Mouse (Mus musculus) CH12.LX (cell line): ENCODE measurements at regions not wholly inside any gene's neighbourhood (a gene's known extent, or its start where the extent isn't known, plus 50 kb on each side); places are given as distances from the start of the nearest gene placed in this dataset.

Experiments
- DNase-seq: peaks from one replicate; pipeline ENCODE4 v3.0.0-alpha.2; 2013; ENCODE audit errors: extremely low read depth
- H3K27ac ChIP-seq: 2 replicates; pipeline ENCODE4 v1.5.1; 2012; ENCODE audit warnings: low read depth, mild to moderate bottlenecking, control low read depth, moderate library complexity; ENCODE audit not compliant: insufficient read depth
- H3K27me3 ChIP-seq: replicated peaks from 2 replicates; pipeline ENCODE3; 2012; ENCODE audit warnings: inconsistent platforms
- H3K36me3 ChIP-seq, 2 experiments: replicated peaks in 1 of 2; 2 replicates each; pipeline versions ENCODE3 to v1.6.1; 2012; ENCODE audit warnings: inconsistent platforms in 1 of 2, low read length in 1 of 2, mild to moderate bottlenecking in 1 of 2, mixed read lengths in 1 of 2, moderate library complexity in 1 of 2; ENCODE audit not compliant: control insufficient read depth in 1 of 2, insufficient read depth in 1 of 2
- H3K4me1 ChIP-seq, 2 experiments: 2 replicates each; pipeline ENCODE4 v1.6.1; 2012; ENCODE audit warnings: inconsistent platforms in 1 of 2, moderate library complexity in 1 of 2; ENCODE audit not compliant: insufficient read depth in 2 of 2, control insufficient read depth in 1 of 2
- H3K4me2 ChIP-seq: 2 replicates; pipeline ENCODE4 v1.6.1; 2012; ENCODE audit warnings: low read depth, mild to moderate bottlenecking, control low read depth; ENCODE audit not compliant: poor library complexity, insufficient read depth, severe bottlenecking
- H3K4me3 ChIP-seq, 3 experiments: fragments of 150-350 bp in 1 of 3; sonication (generic) in 1 of 3; replicated peaks in 1 of 3; 2 replicates each; pipeline versions ENCODE3 to v1.5.1; 2011 to 2012; ENCODE audit warnings: low read depth in 2 of 3, low read length in 2 of 3, mild to moderate bottlenecking in 2 of 3, moderate library complexity in 2 of 3, control low read depth in 1 of 3, improper control_type of control experiment in 1 of 3, inconsistent platforms in 1 of 3, mixed read lengths in 1 of 3; ENCODE audit not compliant: poor library complexity in 1 of 3
- H3K79me2 ChIP-seq: replicated peaks from 2 replicates; pipeline ENCODE4 v1.6.1; 2012; ENCODE audit warnings: mild to moderate bottlenecking, moderate library complexity; ENCODE audit not compliant: control insufficient read depth, poor library complexity, insufficient read depth, severe bottlenecking; ENCODE audit errors: extremely low read depth
- H3K9ac ChIP-seq: 2 replicates; pipeline ENCODE4 v1.6.1; 2012; ENCODE audit warnings: low read depth, mild to moderate bottlenecking, control low read depth, moderate library complexity; ENCODE audit not compliant: insufficient read depth
- H3K9me3 ChIP-seq: replicated peaks from 2 replicates; pipeline ENCODE3; 2012; ENCODE audit warnings: low read length, inconsistent platforms, mixed read lengths
- CHD1 ChIP-seq: IDR thresholded peaks from 2 replicates; pipeline ENCODE4 v1.6.1; 2012; ENCODE audit warnings: low read depth, low read length, improper control_type of control experiment, inconsistent platforms
- CHD2 ChIP-seq: IDR thresholded peaks from 2 replicates; pipeline ENCODE4 v1.6.1; 2011; ENCODE audit warnings: low read length, improper control_type of control experiment
- CTCF ChIP-seq, 2 experiments: IDR thresholded peaks in 1 of 2; conservative IDR thresholded peaks in 1 of 2; 2 replicates each; pipeline ENCODE4 v1.5.1; 2011 to 2012; ENCODE audit warnings: low read depth in 2 of 2, low read length in 2 of 2, improper control_type of control experiment in 1 of 2, inconsistent platforms in 1 of 2, mild to moderate bottlenecking in 1 of 2, moderate library complexity in 1 of 2
- E2F4 ChIP-seq: IDR thresholded peaks from 2 replicates; pipeline ENCODE4 v1.6.1; 2011; ENCODE audit warnings: low read depth, low read length, improper control_type of control experiment; ENCODE audit not compliant: insufficient replicate concordance
- EP300 ChIP-seq: IDR thresholded peaks from 2 replicates; pipeline ENCODE4 v1.6.1; 2011; ENCODE audit warnings: low read length, improper control_type of control experiment
- GABPA ChIP-seq: IDR thresholded peaks from 2 replicates; pipeline ENCODE4 v1.6.1; 2012; ENCODE audit warnings: low read depth, low read length, improper control_type of control experiment, inconsistent platforms; ENCODE audit not compliant: insufficient replicate concordance
- HCFC1 ChIP-seq: IDR thresholded peaks from 2 replicates; pipeline ENCODE4 v1.6.1; 2012; ENCODE audit warnings: low read depth, mild to moderate bottlenecking, inconsistent platforms, low read length, improper control_type of control experiment
- IRF4 ChIP-seq: IDR thresholded peaks from 2 replicates; pipeline ENCODE4 v1.6.1; 2014; ENCODE audit warnings: low read depth, mild to moderate bottlenecking, inconsistent platforms, low read length, improper control_type of control experiment
- KAT2A ChIP-seq: IDR thresholded peaks from 2 replicates; pipeline ENCODE4 v1.6.1; 2012; ENCODE audit warnings: low read length, improper control_type of control experiment, inconsistent platforms; ENCODE audit not compliant: insufficient replicate concordance
- MAFK ChIP-seq: IDR thresholded peaks from 2 replicates; pipeline ENCODE4 v1.6.1; 2011; ENCODE audit warnings: low read length, improper control_type of control experiment; ENCODE audit not compliant: insufficient replicate concordance
- MAX ChIP-seq: IDR thresholded peaks from 2 replicates; pipeline ENCODE4 v1.6.1; 2011; ENCODE audit warnings: low read length, improper control_type of control experiment
- MAZ ChIP-seq: IDR thresholded peaks from 2 replicates; pipeline ENCODE4 v1.6.1; 2012; ENCODE audit warnings: low read depth, mild to moderate bottlenecking, inconsistent platforms, low read length, improper control_type of control experiment, moderate library complexity
- MEF2A ChIP-seq: IDR thresholded peaks from 2 replicates; pipeline ENCODE4 v1.6.1; 2014; ENCODE audit warnings: low read depth, mild to moderate bottlenecking, inconsistent platforms, low read length, improper control_type of control experiment, borderline replicate concordance
- MXI1 ChIP-seq: IDR thresholded peaks from 2 replicates; pipeline ENCODE4 v1.6.1; 2011; ENCODE audit warnings: mild to moderate bottlenecking, low read depth, low read length, improper control_type of control experiment
- MYC ChIP-seq: IDR thresholded peaks from 2 replicates; pipeline ENCODE4 v1.6.1; 2011; ENCODE audit warnings: low read depth, mild to moderate bottlenecking, improper control_type of control experiment, low read length
- NRF1 ChIP-seq: IDR thresholded peaks from 2 replicates; pipeline ENCODE4 v1.6.1; 2014; ENCODE audit warnings: low read depth, mild to moderate bottlenecking, inconsistent platforms, low read length, improper control_type of control experiment, moderate library complexity
- PAX5 ChIP-seq: IDR thresholded peaks from 2 replicates; pipeline ENCODE4 v1.6.1; 2012; ENCODE audit warnings: low read length, inconsistent platforms, mixed read lengths
- POLR2A ChIP-seq: IDR thresholded peaks from 2 replicates; pipeline ENCODE4 v1.6.1; 2011; ENCODE audit warnings: low read depth, mild to moderate bottlenecking, improper control_type of control experiment, low read length
- RAD21 ChIP-seq: IDR thresholded peaks from 2 replicates; pipeline ENCODE4 v1.6.1; 2011; ENCODE audit warnings: low read depth, mild to moderate bottlenecking, low read length, improper control_type of control experiment, moderate library complexity
- RCOR1 ChIP-seq: conservative IDR thresholded peaks from 2 replicates; pipeline ENCODE4 v1.6.1; 2012; ENCODE audit warnings: low read depth, mild to moderate bottlenecking, inconsistent platforms, low read length, improper control_type of control experiment
- SMC3 ChIP-seq: IDR thresholded peaks from 2 replicates; pipeline ENCODE4 v1.6.1; 2011; ENCODE audit warnings: low read depth, low read length, improper control_type of control experiment
- TBP ChIP-seq: conservative IDR thresholded peaks from 2 replicates; pipeline ENCODE4 v1.6.1; 2011; ENCODE audit warnings: low read depth, low read length, improper control_type of control experiment
- UBTF ChIP-seq: IDR thresholded peaks from 2 replicates; pipeline ENCODE4 v1.6.1; 2012; ENCODE audit warnings: low read depth, mild to moderate bottlenecking, inconsistent platforms, low read length, improper control_type of control experiment, moderate library complexity
- USF1 ChIP-seq: IDR thresholded peaks from 2 replicates; pipeline ENCODE4 v1.6.1; 2014; ENCODE audit warnings: low read depth, mild to moderate bottlenecking, inconsistent platforms, low read length, improper control_type of control experiment
- USF2 ChIP-seq: conservative IDR thresholded peaks from 2 replicates; pipeline ENCODE4 v1.6.1; 2011; ENCODE audit warnings: low read depth, low read length, improper control_type of control experiment
- ZC3H11A ChIP-seq: IDR thresholded peaks from 2 replicates; pipeline ENCODE4 v1.6.1; 2012; ENCODE audit warnings: low read depth, mild to moderate bottlenecking, inconsistent platforms, low read length, improper control_type of control experiment
- ZKSCAN1 ChIP-seq: IDR thresholded peaks from 2 replicates; pipeline ENCODE4 v1.6.1; 2012; ENCODE audit warnings: low read depth, inconsistent platforms, low read length, improper control_type of control experiment, borderline replicate concordance
- ZMIZ1 ChIP-seq: IDR thresholded peaks from 2 replicates; pipeline ENCODE4 v1.6.1; 2012; ENCODE audit warnings: low read depth, mild to moderate bottlenecking, inconsistent platforms, low read length, improper control_type of control experiment
- dilution Hi-C: fragments of 300-500 bp; cut with MboI; formaldehyde crosslinking; loops from 2 replicates; pipeline ENCODE4 v1.14.3; 2020; ENCODE audit warnings: low sequenced_read_pairs; ENCODE audit not compliant: extremely low pct_unique_long_range_greater_than_20kb, extremely low pct_ligation_motif_present
- in situ Hi-C: fragments of 300-500 bp; cut with MboI; formaldehyde crosslinking; loops from 3 replicates; pipeline ENCODE4 v1.14.3; 2019; ENCODE audit warnings: low sequenced_read_pairs, low pct_ligation_motif_present, low pct_unique_long_range_greater_than_20kb, mixed read lengths

DNA sequence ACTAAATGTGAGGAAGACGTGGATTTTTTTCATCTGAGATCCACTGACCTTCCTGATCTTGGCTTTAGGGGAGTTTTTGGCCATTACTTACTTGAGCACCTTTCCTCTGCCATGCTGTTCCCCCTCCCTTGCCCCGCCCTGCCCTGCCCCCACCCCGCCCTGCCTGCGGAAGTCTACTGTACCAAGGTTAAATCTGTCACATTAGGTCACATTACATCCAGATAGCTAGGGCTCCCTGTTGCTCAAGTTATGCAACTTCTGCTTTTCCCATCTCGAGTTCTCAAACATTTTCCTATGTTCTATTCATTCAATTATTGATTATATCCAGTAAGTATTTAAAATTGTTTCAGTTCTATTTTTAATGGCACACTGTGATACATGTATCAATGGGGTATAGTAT is 144.7 kb upstream of the Cnot2 start:
- in situ Hi-C loops: no loop called here
- no peak overlapping the region for H3K4me3 ChIP-seq
- H3K9me3 ChIP-seq: peaks cover 5% of the 10 kb centered on the region
- H3K27ac ChIP-seq: no peak overlapping the region
- H3K9ac ChIP-seq: no peak overlapping the region
- H3K4me2 ChIP-seq: no peak overlapping the region
- H3K79me2 ChIP-seq: no peaks in the 10 kb centered on the region
- no peak for DNase-seq
- no peaks in the 10 kb centered on the region for H3K36me3 ChIP-seq
- H3K27me3 ChIP-seq: no peaks in the 10 kb centered on the region
- peaks cover 0 to 6% of the 10 kb centered on the region in 2 experiments; a peak in 1 of 4 replicates for H3K4me1 ChIP-seq
- dilution Hi-C loops: no loop called here
- no peak for TF ChIP-seq MAFK
- no peak for TF ChIP-seq USF1
- no peak for TF ChIP-seq POLR2A
- no peak for TF ChIP-seq IRF4
- no peak for TF ChIP-seq E2F4
- TF ChIP-seq ZMIZ1: no peak
- TF ChIP-seq USF2: no peak
- no peak for TF ChIP-seq MXI1
- TF ChIP-seq RAD21: no peak
- no peak for TF ChIP-seq CHD2
- no peak for TF ChIP-seq SMC3
- no peak for TF ChIP-seq EP300
- no peak for TF ChIP-seq KAT2A
- TF ChIP-seq CTCF (conservative IDR thresholded peaks at IDR 0.05 in 1 of 2, IDR thresholded peaks at IDR 0.05 in 1 of 2; ENCODE audit: low read depth in 2 of 2, low read length in 2 of 2): no peak
- TF ChIP-seq MAX: no peak
- TF ChIP-seq ZC3H11A: no peak
- TF ChIP-seq, all 38 proteins: peak for 0

DNA sequence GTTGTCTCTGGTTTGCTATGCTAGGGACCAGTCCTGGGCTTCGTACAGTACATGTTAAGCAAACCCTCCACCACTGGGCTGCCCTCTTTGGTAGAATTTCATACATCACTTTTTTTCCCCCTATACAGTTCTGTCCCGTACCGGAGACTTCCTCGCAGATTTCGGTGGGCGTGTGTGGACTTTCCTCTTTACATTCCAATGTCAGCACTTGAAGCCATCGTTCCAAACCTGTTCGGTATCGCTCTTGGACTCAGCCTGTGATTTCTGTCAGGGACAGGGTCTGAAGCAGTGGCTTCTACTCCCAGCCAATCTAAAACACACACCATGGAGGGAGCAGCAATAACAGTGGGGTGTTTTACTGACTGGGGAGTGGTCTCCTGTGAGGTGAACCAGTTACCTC is 140.7 kb upstream of the Cnot2 start:
- no peaks in the 10 kb centered on the region for H3K27me3 ChIP-seq
- H3K27ac ChIP-seq: no peak overlapping the region
- peaks cover 5% of the 10 kb centered on the region for H3K9me3 ChIP-seq
- H3K4me1 ChIP-seq: no peaks in the 10 kb centered on the region
- no peak overlapping the region for H3K4me2 ChIP-seq
- H3K36me3 ChIP-seq: no peaks in the 10 kb centered on the region
- in situ Hi-C loops: no loop called here
- no peak for DNase-seq
- no peaks in the 10 kb centered on the region for H3K79me2 ChIP-seq
- H3K4me3 ChIP-seq: no peak overlapping the region
- TF ChIP-seq RCOR1 (no peak), E2F4 (no peak)
- TF ChIP-seq, all 38 proteins: peak for 0
- no peak overlapping the region for H3K9ac ChIP-seq
- dilution Hi-C loops: no loop called here

DNA sequence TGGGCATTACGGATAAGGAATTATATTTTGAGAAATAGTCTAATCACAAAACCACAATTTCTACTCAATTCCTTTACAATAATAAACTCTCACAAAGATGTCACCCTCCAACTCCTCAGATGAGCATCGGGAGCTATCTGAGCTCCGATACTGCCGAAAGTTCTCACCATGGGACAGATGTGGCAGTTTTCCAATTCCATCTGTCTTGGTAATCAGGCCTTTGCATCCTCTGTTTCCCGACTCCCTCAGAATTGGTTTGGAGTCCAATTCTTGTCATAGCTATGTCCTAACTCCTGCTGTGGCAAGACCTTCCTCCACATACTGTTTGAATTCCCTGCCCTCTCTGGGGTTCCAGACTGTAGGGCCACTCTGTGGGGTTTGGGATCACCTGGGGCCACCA is 138.3 kb upstream of the Cnot2 start:
- H3K9ac ChIP-seq: no peak overlapping the region
- H3K27ac ChIP-seq: no peak overlapping the region
- no peak overlapping the region for H3K4me3 ChIP-seq
- dilution Hi-C loops: no loop called here
- no peaks in the 10 kb centered on the region for H3K79me2 ChIP-seq
- H3K36me3 ChIP-seq: no peaks in the 10 kb centered on the region
- H3K4me1 ChIP-seq: no peaks in the 10 kb centered on the region
- no peaks in the 10 kb centered on the region for H3K27me3 ChIP-seq
- no peak for DNase-seq
- in situ Hi-C loops: no loop called here
- H3K9me3 ChIP-seq: no peaks in the 10 kb centered on the region
- H3K4me2 ChIP-seq: no peak overlapping the region
- TF ChIP-seq POLR2A (no peak), GABPA (no peak), UBTF (no peak), PAX5 (no peak), HCFC1 (no peak), TBP (no peak), MEF2A (no peak), MAFK (no peak), MAZ (no peak), USF1 (no peak), ZKSCAN1 (no peak), NRF1 (no peak), IRF4 (no peak), CHD2 (no peak), MYC (no peak), CHD1 (no peak), USF2 (no peak)
